Mouse (Mus musculus) ES-E14 (cell line): ENCODE data around the gene Sfxn5. TPM values are rescaled to one million over a fixed set of nuclear protein-coding genes. Genes with fewer than 3 reads are reported as not detected.
A peak's percentile ranks its signal among the peaks of the same experiment; 100 is the strongest.

Experiments used
- DNase-seq: peaks from one replicate; pipeline ENCODE4 v3.0.0-alpha.2; 2013; ENCODE audit warnings: low read depth, low spot score
- H3K27ac ChIP-seq: 2 replicates; pipeline ENCODE4 v1.5.1; 2012; ENCODE audit warnings: low read depth, mild to moderate bottlenecking, low read length, moderate library complexity, mixed read lengths; ENCODE audit not compliant: poor library complexity, insufficient read depth, severe bottlenecking
- H3K36me3 ChIP-seq: 2 replicates; pipeline ENCODE4 v1.6.1; 2012; ENCODE audit warnings: mild to moderate bottlenecking, low read length, moderate library complexity, mixed read lengths; ENCODE audit not compliant: control insufficient read depth, poor library complexity, insufficient read depth, severe bottlenecking
- H3K4me1 ChIP-seq, 2 experiments: fragments of 150-350 bp in 1 of 2; sonication (generic) in 1 of 2; 2 replicates each; pipeline ENCODE4 v1.6.1; 2012; ENCODE audit warnings: low read length in 2 of 2, mild to moderate bottlenecking in 1 of 2, mixed read lengths in 1 of 2; ENCODE audit not compliant: control insufficient read depth in 2 of 2, insufficient read depth in 2 of 2, poor library complexity in 1 of 2
- H3K4me3 ChIP-seq, 2 experiments: fragments of 150-350 bp in 1 of 2; sonication (generic) in 1 of 2; 2 replicates each; pipeline ENCODE4 v1.5.1; 2012; ENCODE audit warnings: low read length in 2 of 2, low read depth in 1 of 2, mild to moderate bottlenecking in 1 of 2, mixed read lengths in 1 of 2; ENCODE audit not compliant: insufficient read depth in 1 of 2, poor library complexity in 1 of 2, severe bottlenecking in 1 of 2
- H3K9ac ChIP-seq: 2 replicates; pipeline ENCODE4 v1.6.1; 2012; ENCODE audit warnings: low read depth, mild to moderate bottlenecking, low read length, mixed read lengths; ENCODE audit not compliant: poor library complexity, insufficient read depth, severe bottlenecking
- H3K9me3 ChIP-seq: fragments of 150-350 bp; sonication (generic); 2 replicates; pipeline ENCODE4 v1.6.1; 2012; ENCODE audit warnings: low read depth, mild to moderate bottlenecking, low read length; ENCODE audit not compliant: control insufficient read depth, insufficient read depth
- CHD2 ChIP-seq: IDR thresholded peaks from 2 replicates; pipeline ENCODE4 v1.6.1; 2014; ENCODE audit warnings: mild to moderate bottlenecking, low read depth, low read length, inconsistent platforms
- HCFC1 ChIP-seq: IDR thresholded peaks from 2 replicates; pipeline ENCODE4 v1.6.1; 2012; ENCODE audit warnings: low read length, inconsistent platforms, borderline replicate concordance; ENCODE audit not compliant: insufficient read depth
- MAFK ChIP-seq: IDR thresholded peaks from 2 replicates; pipeline ENCODE4 v1.6.1; 2014; ENCODE audit warnings: mild to moderate bottlenecking, low read depth, low read length, inconsistent platforms; ENCODE audit not compliant: insufficient read depth
- ZC3H11A ChIP-seq: IDR thresholded peaks from 2 replicates; pipeline ENCODE4 v1.6.1; 2012; ENCODE audit warnings: low read depth, mild to moderate bottlenecking, inconsistent platforms, low read length, borderline replicate concordance
- ZNF384 ChIP-seq: IDR thresholded peaks from 2 replicates; pipeline ENCODE4 v1.6.1; 2012; ENCODE audit warnings: low read depth, low read length, inconsistent platforms
- in situ Hi-C, 2 experiments: fragments of 600-800 bp; cut with MboI; formaldehyde crosslinking; loops; one replicate each; pipeline ENCODE4 v1.15.1; 2025; ENCODE audit warnings: low sequenced_read_pairs in 2 of 2, inconsistent platforms in 1 of 2; ENCODE audit not compliant: unreplicated experiment in 2 of 2
- total RNA-seq: library from RNA; depleted of rRNA; stranded (reverse); fragments of 300-350 nt; gene quantifications from 2 replicates; pipeline ENCODE4 v1.2.3, GENCODE M21; 2012

The Sfxn5 gene
- total RNA-seq, 1 experiment: 4.9 TPM

DNA sequence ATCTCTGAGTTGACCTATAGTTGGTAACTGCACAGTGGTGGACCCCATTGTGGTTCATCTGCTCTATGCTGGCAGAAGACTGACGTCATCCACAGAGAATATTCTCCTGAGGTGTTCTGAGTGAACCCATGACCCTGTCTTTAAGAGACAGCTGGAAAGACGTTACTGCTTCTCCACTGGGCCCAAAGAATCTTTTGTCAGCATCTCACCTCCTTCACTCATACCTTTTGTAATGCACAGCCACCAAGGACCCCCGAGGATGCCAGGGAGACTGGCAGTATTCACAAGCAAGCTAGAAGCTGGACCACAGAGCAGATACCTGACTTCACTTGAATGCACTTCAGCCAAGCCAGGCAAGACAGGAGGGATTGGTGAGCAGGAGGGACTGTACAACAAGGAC, 2.1 kb upstream of the Sfxn5 start:
- no peak overlapping the region for H3K9ac ChIP-seq
- no peak for DNase-seq
- in situ Hi-C loops: no loop called here
- H3K4me3 ChIP-seq: no peak overlapping the region
- no peaks in the 10 kb centered on the region for H3K36me3 ChIP-seq
- H3K9me3 ChIP-seq: no peaks in the 10 kb centered on the region
- TF ChIP-seq CHD2: no peak
- TF ChIP-seq HCFC1: no peak
- TF ChIP-seq ZNF384: no peak
- no peak for TF ChIP-seq ZC3H11A
- TF ChIP-seq MAFK: no peak
- H3K27ac ChIP-seq: no peak overlapping the region
- peaks cover 2 to 6% of the 10 kb centered on the region in 2 experiments; a peak in 2 of 4 replicates for H3K4me1 ChIP-seq

DNA sequence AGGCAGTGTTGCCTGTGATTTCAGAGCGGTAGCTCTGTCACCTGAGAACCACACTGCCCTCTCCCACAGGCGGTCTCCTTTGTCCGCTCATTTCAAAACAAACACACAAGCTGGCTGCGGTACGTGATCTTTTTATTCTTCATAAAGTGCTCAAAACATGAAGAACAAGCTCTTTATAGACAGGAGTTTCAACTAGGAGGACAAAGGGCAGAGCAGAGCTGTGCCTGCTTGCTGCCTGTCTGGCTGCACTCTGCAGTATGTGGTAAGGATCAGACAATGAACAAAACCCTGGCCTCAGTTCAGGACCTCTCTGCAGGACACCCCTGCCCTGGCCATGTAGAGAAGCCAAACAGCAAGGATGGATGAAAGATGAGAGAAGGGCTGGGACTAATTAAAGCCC, 1.6 kb upstream of the Sfxn5 start:
- Histone ChIP-seq H3K4me3 (no peak overlapping the region), H3K4me1 (peaks cover 2 to 6% of the 10 kb centered on the region in 2 experiments; a peak in 2 of 4 replicates), H3K9ac (no peak overlapping the region), H3K9me3 (no peaks in the 10 kb centered on the region), H3K27ac (no peak overlapping the region), H3K36me3 (no peaks in the 10 kb centered on the region)
- TF ChIP-seq ZNF384: no peak
- TF ChIP-seq CHD2: no peak
- TF ChIP-seq ZC3H11A: no peak
- TF ChIP-seq MAFK: no peak
- no peak for TF ChIP-seq HCFC1
- in situ Hi-C loops: no loop called here
- DNase-seq: no peak

DNA sequence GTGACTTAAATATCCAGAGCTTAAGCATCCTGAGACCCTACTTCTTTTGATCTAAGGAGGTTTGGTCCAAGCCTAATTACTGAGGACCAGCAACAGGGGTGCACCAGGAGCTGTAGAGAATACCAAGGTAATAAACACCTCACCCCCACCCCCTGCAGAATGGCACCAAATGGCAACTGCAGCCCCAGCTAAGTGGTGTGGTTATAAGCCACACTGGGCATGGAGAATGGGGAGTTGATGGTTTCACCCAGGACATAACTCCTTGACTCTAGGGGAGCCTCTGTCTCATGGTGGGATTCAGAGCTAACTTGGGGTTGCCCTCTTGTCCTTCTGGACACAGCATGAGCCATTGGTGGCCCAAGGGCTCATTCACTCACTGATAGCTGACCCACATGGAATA, 1.0 kb upstream of the Sfxn5 start:
- Histone ChIP-seq H3K27ac (no peak overlapping the region), H3K9me3 (no peaks in the 10 kb centered on the region), H3K9ac (no peak overlapping the region), H3K36me3 (no peaks in the 10 kb centered on the region), H3K4me1 (peaks cover 2 to 6% of the 10 kb centered on the region in 2 experiments; a peak in 2 of 4 replicates), H3K4me3 (no peak overlapping the region)
- TF ChIP-seq HCFC1 (no peak), CHD2 (no peak), ZC3H11A (no peak), ZNF384 (no peak), MAFK (no peak)
- DNase-seq: no peak
- in situ Hi-C loops: no loop called here

DNA sequence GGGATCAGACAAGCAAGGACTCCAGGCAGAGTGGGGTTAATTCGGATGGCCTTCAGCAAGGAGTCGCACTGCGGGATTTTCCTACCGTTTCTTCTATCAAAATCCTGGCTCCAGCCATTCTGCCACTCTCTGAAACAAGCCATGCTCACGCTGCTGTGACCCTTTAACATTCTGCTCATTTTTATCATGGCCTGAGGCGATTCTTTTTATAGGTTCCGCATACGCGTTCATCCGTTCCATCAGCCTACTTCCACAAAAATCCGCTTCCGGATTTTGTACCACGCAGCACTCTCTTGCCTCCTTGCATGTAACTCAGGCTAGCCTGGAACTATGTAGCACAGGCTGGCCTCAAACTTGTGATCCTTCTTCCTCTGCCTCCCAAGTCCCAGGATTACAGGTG, 510 bp upstream of the Sfxn5 start:
- Histone ChIP-seq H3K9ac (peak overlapping the region; percentile 61; the same call in 1 of the 2 replicates), H3K4me1 (peaks cover 2 to 6% of the 10 kb centered on the region in 2 experiments; a peak in 2 of 4 replicates), H3K36me3 (no peaks in the 10 kb centered on the region), H3K27ac (no peak overlapping the region), H3K4me3 (peak overlapping the region; percentile 93 to 97), H3K9me3 (no peaks in the 10 kb centered on the region)
- in situ Hi-C loops: no loop called here
- no peak for TF ChIP-seq CHD2
- no peak for TF ChIP-seq ZNF384
- TF ChIP-seq MAFK: no peak
- TF ChIP-seq HCFC1: no peak
- no peak for TF ChIP-seq ZC3H11A
- DNase-seq: no peak
